Mouse (Mus musculus): ENCODE measurements around the gene Mymk. TPM values are rescaled to one million over a fixed set of nuclear protein-coding genes. Genes with fewer than 3 reads are reported as not detected.

Mymk gene
- polyA plus RNA-seq (2015; fragmentation: Nextera tagmentation; extraction: Ambion mirVana), result 0.22 and 0.35 TPM in 2 replicates

GRCm38 (mm10) chr2:27071978-27072377 is at the start of gene Mymk:
Mymk (minus strand) TSS chr2:27072179.
- H3K9ac ChIP-seq, result no peak within 1 kb of the TSS
- peak within 1 kb of the TSS; percentile 34; the same call in 1 of the 2 replicates for H3K27ac ChIP-seq (replicated peaks)
- no peaks in the 10 kb centered on the region for H3K36me3 ChIP-seq
- peaks cover 16% of the 10 kb centered on the region for H3K4me1 ChIP-seq (replicated peaks)
- no peak within 1 kb of the TSS for H3K4me3 ChIP-seq
- H3K4me2 ChIP-seq, result no peak within 1 kb of the TSS
- no peaks in the 10 kb centered on the region for H3K9me3 ChIP-seq
- no peak for ATAC-seq (ENCODE audit: low FRiP score, low read depth)
- H3K27me3 ChIP-seq, result no peaks in the 10 kb centered on the region
- 89% methylated on average over 2 of the region's 2 CpGs for WGBS

GRCm38 (mm10) chr2:27120241-27120641 is 48.3 kb upstream of the Mymk start:
- Histone ChIP-seq H3K4me2 (no peak overlapping the region), H3K4me1 (replicated peaks) (peaks cover 31% of the 10 kb centered on the region), H3K9me3 (no peaks in the 10 kb centered on the region), H3K9ac (no peak overlapping the region), H3K27me3 (no peaks in the 10 kb centered on the region), H3K27ac (replicated peaks) (no peak overlapping the region), H3K36me3 (no peaks in the 10 kb centered on the region), H3K4me3 (no peak overlapping the region)
- ATAC-seq (ENCODE audit: low FRiP score, low read depth), result peak; percentile 43; the same call in 1 of the 2 replicates
- 68% methylated on average over 8 of the region's 8 CpGs for WGBS

GRCm38 (mm10) chr2:27119766-27120165 is 47.8 kb upstream of the Mymk start:
- ATAC-seq (ENCODE audit: low FRiP score, low read depth), result no peak
- H3K4me1 ChIP-seq (replicated peaks), result peaks cover 31% of the 10 kb centered on the region
- no peaks in the 10 kb centered on the region for H3K36me3 ChIP-seq
- no peak overlapping the region for H3K4me3 ChIP-seq
- H3K27me3 ChIP-seq, result no peaks in the 10 kb centered on the region
- H3K4me2 ChIP-seq, result no peak overlapping the region
- no peak overlapping the region for H3K9ac ChIP-seq
- no peaks in the 10 kb centered on the region for H3K9me3 ChIP-seq
- H3K27ac ChIP-seq (replicated peaks), result no peak overlapping the region
- WGBS, result 93% methylated on average over 2 of the region's 2 CpGs

GRCm38 (mm10) chr2:27118452-27118851 is 46.5 kb upstream of the Mymk start:
- no peak overlapping the region for H3K9ac ChIP-seq
- peaks cover 31% of the 10 kb centered on the region for H3K4me1 ChIP-seq (replicated peaks)
- no peak for ATAC-seq (ENCODE audit: low FRiP score, low read depth)
- H3K4me3 ChIP-seq, result no peak overlapping the region
- no peak overlapping the region for H3K27ac ChIP-seq (replicated peaks)
- 60% methylated on average over 4 of the region's 4 CpGs for WGBS
- H3K4me2 ChIP-seq, result no peak overlapping the region
- H3K36me3 ChIP-seq, result no peaks in the 10 kb centered on the region
- H3K9me3 ChIP-seq, result no peaks in the 10 kb centered on the region
- no peaks in the 10 kb centered on the region for H3K27me3 ChIP-seq

- no peaks in the 10 kb centered on the region for H3K27me3 ChIP-seq
- no peak overlapping the region for H3K4me2 ChIP-seq
- H3K27ac ChIP-seq (replicated peaks), result no peak overlapping the region
- 94% methylated on average over 10 of the region's 10 CpGs for WGBS
- H3K9ac ChIP-seq, result no peak overlapping the region
- no peak overlapping the region for H3K4me3 ChIP-seq
- no peak for ATAC-seq (ENCODE audit: low FRiP score, low read depth)
- H3K9me3 ChIP-seq, result no peaks in the 10 kb centered on the region
- no peaks in the 10 kb centered on the region for H3K4me1 ChIP-seq (replicated peaks)
- H3K36me3 ChIP-seq, result no peaks in the 10 kb centered on the region
Measured at GRCm38 (mm10) chr2:27114169-27114568, 42.2 kb upstream of the Mymk start.

GRCm38 (mm10) chr2:27112585-27112984 is 40.6 kb upstream of the Mymk start:
- no peak for ATAC-seq (ENCODE audit: low FRiP score, low read depth)
- Histone ChIP-seq H3K36me3 (no peaks in the 10 kb centered on the region), H3K27ac (replicated peaks) (no peak overlapping the region), H3K4me1 (replicated peaks) (no peaks in the 10 kb centered on the region), H3K27me3 (no peaks in the 10 kb centered on the region), H3K9me3 (no peaks in the 10 kb centered on the region), H3K4me3 (no peak overlapping the region), H3K4me2 (no peak overlapping the region), H3K9ac (no peak overlapping the region)
- WGBS, result 75% methylated on average over 20 of the region's 20 CpGs

GRCm38 (mm10) chr2:27109052-27109451 is 37.1 kb upstream of the Mymk start:
- Histone ChIP-seq H3K36me3 (no peaks in the 10 kb centered on the region), H3K4me3 (no peak overlapping the region), H3K27me3 (no peaks in the 10 kb centered on the region), H3K4me2 (no peak overlapping the region), H3K27ac (replicated peaks) (no peak overlapping the region), H3K4me1 (replicated peaks) (peaks cover 1% of the 10 kb centered on the region), H3K9ac (no peak overlapping the region), H3K9me3 (no peaks in the 10 kb centered on the region)
- WGBS, result 65% methylated on average over 5 of the region's 5 CpGs
- peak; percentile 46; the same call in 1 of the 2 replicates for ATAC-seq (ENCODE audit: low FRiP score, low read depth)

GRCm38 (mm10) chr2:27108144-27108543 is 36.2 kb upstream of the Mymk start:
- 56% methylated on average over 2 of the region's 2 CpGs for WGBS
- peaks cover 10% of the 10 kb centered on the region for H3K4me1 ChIP-seq (replicated peaks)
- no peak overlapping the region for H3K27ac ChIP-seq (replicated peaks)
- no peaks in the 10 kb centered on the region for H3K27me3 ChIP-seq
- H3K4me3 ChIP-seq, result no peak overlapping the region
- no peak overlapping the region for H3K4me2 ChIP-seq
- H3K9ac ChIP-seq, result no peak overlapping the region
- H3K36me3 ChIP-seq, result no peaks in the 10 kb centered on the region
- ATAC-seq (ENCODE audit: low FRiP score, low read depth), result no peak
- H3K9me3 ChIP-seq, result no peaks in the 10 kb centered on the region

- H3K4me2 ChIP-seq, result no peak overlapping the region
- no peak overlapping the region for H3K27ac ChIP-seq (replicated peaks)
- H3K4me3 ChIP-seq, result no peak overlapping the region
- no peak for ATAC-seq (ENCODE audit: low FRiP score, low read depth)
- no peaks in the 10 kb centered on the region for H3K9me3 ChIP-seq
- no peak overlapping the region for H3K9ac ChIP-seq
- 67% methylated on average over 3 of the region's 3 CpGs for WGBS
- no peaks in the 10 kb centered on the region for H3K36me3 ChIP-seq
- peaks cover 13% of the 10 kb centered on the region for H3K4me1 ChIP-seq (replicated peaks)
- no peaks in the 10 kb centered on the region for H3K27me3 ChIP-seq
Measured at GRCm38 (mm10) chr2:27106816-27107215, 34.8 kb upstream of the Mymk start.

GRCm38 (mm10) chr2:27103554-27103953 is 31.6 kb upstream of the Mymk start:
- Histone ChIP-seq H3K4me1 (replicated peaks) (peaks cover 13% of the 10 kb centered on the region), H3K4me2 (no peak overlapping the region), H3K27ac (replicated peaks) (no peak overlapping the region), H3K36me3 (no peaks in the 10 kb centered on the region), H3K4me3 (no peak overlapping the region), H3K9ac (no peak overlapping the region), H3K9me3 (no peaks in the 10 kb centered on the region), H3K27me3 (no peaks in the 10 kb centered on the region)
- WGBS, result 56% methylated on average over 7 of the region's 7 CpGs
- ATAC-seq (ENCODE audit: low FRiP score, low read depth), result peak; percentile 25; the same call in 1 of the 2 replicates

GRCm38 (mm10) chr2:27097776-27098175 is 25.8 kb upstream of the Mymk start:
- H3K9me3 ChIP-seq, result no peaks in the 10 kb centered on the region
- no peak overlapping the region for H3K4me3 ChIP-seq
- H3K4me1 ChIP-seq (replicated peaks), result peaks cover 25% of the 10 kb centered on the region
- H3K27me3 ChIP-seq, result no peaks in the 10 kb centered on the region
- no peak overlapping the region for H3K4me2 ChIP-seq
- H3K9ac ChIP-seq, result no peak overlapping the region
- 10% methylated on average over 6 of the region's 6 CpGs for WGBS
- peak; percentile 78 for ATAC-seq (ENCODE audit: low FRiP score, low read depth)
- peak overlapping the region; percentile 60 for H3K27ac ChIP-seq (replicated peaks)
- H3K36me3 ChIP-seq, result no peaks in the 10 kb centered on the region

- Histone ChIP-seq H3K27me3 (no peaks in the 10 kb centered on the region), H3K4me1 (replicated peaks) (peaks cover 25% of the 10 kb centered on the region), H3K36me3 (no peaks in the 10 kb centered on the region), H3K4me3 (no peak overlapping the region), H3K4me2 (no peak overlapping the region), H3K9ac (no peak overlapping the region), H3K27ac (replicated peaks) (peak overlapping the region; percentile 60), H3K9me3 (no peaks in the 10 kb centered on the region)
- WGBS, result 35% methylated on average over 6 of the region's 6 CpGs
- peak; percentile 35; the same call in 1 of the 2 replicates for ATAC-seq (ENCODE audit: low FRiP score, low read depth)
Measured at GRCm38 (mm10) chr2:27097241-27097656, 25.3 kb upstream of the Mymk start.

GRCm38 (mm10) chr2:27096341-27096981 is 24.5 kb upstream of the Mymk start:
- no peak overlapping the region for H3K4me3 ChIP-seq
- no peaks in the 10 kb centered on the region for H3K36me3 ChIP-seq
- no peak overlapping the region for H3K4me2 ChIP-seq
- H3K9me3 ChIP-seq, result no peaks in the 10 kb centered on the region
- ATAC-seq (ENCODE audit: low FRiP score, low read depth), result no peak
- 0 out of 2 replicates have a peak overlapping the region, but pooled peaks have one; percentile 60 for H3K27ac ChIP-seq (replicated peaks)
- no peak overlapping the region for H3K9ac ChIP-seq
- WGBS, result 77% methylated on average over 13 of the region's 13 CpGs
- no peaks in the 10 kb centered on the region for H3K27me3 ChIP-seq
- H3K4me1 ChIP-seq (replicated peaks), result peaks cover 25% of the 10 kb centered on the region

All from hindbrain, embryonic 15.5 days (tissue).